Mouse (Mus musculus) hindbrain, embryonic 14.5 days (tissue): ENCODE data around the gene Pex7. TPM values are rescaled to one million over a fixed set of nuclear protein-coding genes. Genes with fewer than 3 reads are reported as not detected.

Source experiments
- ATAC-seq: fragments of 200-750 bp; cut with Nextera tagmentation; 2 replicates; pipeline ENCODE4 v1.8.0; 2017; ENCODE audit warnings: moderate number of reproducible peaks, mild to moderate bottlenecking, moderate TSS enrichment, moderate library complexity; ENCODE audit not compliant: low FRiP score
- DNase-seq: peaks from one replicate; pipeline ENCODE4 v3.0.0-alpha.2; 2015; ENCODE audit warnings: low spot score
- H3K27ac ChIP-seq: fragments of 300-500 bp; sonication (generic); 2 replicates; pipeline ENCODE4 v1.5.1; 2014; ENCODE audit warnings: mild to moderate bottlenecking, moderate library complexity
- H3K27me3 ChIP-seq: fragments of 300-500 bp; sonication (generic); 2 replicates; pipeline ENCODE4 v1.6.1; 2014; ENCODE audit warnings: mild to moderate bottlenecking, low read length, mixed read lengths; ENCODE audit not compliant: control insufficient read depth, insufficient read depth
- H3K36me3 ChIP-seq: fragments of 300-500 bp; sonication (generic); replicated peaks from 2 replicates; pipeline ENCODE4 v1.6.1; 2014; ENCODE audit not compliant: control insufficient read depth, insufficient read depth
- H3K4me1 ChIP-seq: fragments of 300-500 bp; sonication (generic); replicated peaks from 2 replicates; pipeline ENCODE4 v1.6.1; 2014; ENCODE audit warnings: antibody characterized with exemption, low read length, mixed read lengths; ENCODE audit not compliant: control insufficient read depth, insufficient read depth
- H3K4me2 ChIP-seq: fragments of 300-500 bp; sonication (generic); replicated peaks from 2 replicates; pipeline ENCODE4 v1.6.1; 2014; ENCODE audit warnings: mild to moderate bottlenecking, moderate library complexity
- H3K4me3 ChIP-seq: fragments of 300-500 bp; sonication (generic); replicated peaks from 2 replicates; pipeline ENCODE4 v1.5.1; 2014; ENCODE audit warnings: mild to moderate bottlenecking, low read length
- H3K9ac ChIP-seq: fragments of 300-500 bp; sonication (generic); 2 replicates; pipeline ENCODE4 v1.6.1; 2014
- H3K9me3 ChIP-seq: fragments of 300-500 bp; sonication (generic); 2 replicates; pipeline ENCODE4 v1.6.1; 2016; ENCODE audit warnings: low read length; ENCODE audit not compliant: control insufficient read depth
- WGBS: fragments of 180-500 bp; shearing (Covaris S2); extraction: QIAGEN DNeasy Blood & Tissue Kit; methylation state at CpG from one replicate; pipeline ENCODE4 v1.1.7; 2014; 5-methylcytosine and 5-hydroxymethylcytosine counted together
- polyA plus RNA-seq: library from polyadenylated mRNA; unstranded; fragments of >200 nt; fragmentation: Nextera tagmentation; extraction: Ambion mirVana; gene quantifications from 2 replicates; pipeline ENCODE4 v1.2.1, GENCODE M21; 2014

Gene Pex7
- 29.0 and 32.2 TPM in 2 replicates for polyA plus RNA-seq

GRCm38 (mm10) chr10:19907246-19907804 is at the start of gene Pex7:
Gene Pex7 (minus strand): TSS chr10:19907689.
- ATAC-seq = peak; percentile 99

GRCm38 (mm10) chr10:19956745-19957144 is 49.3 kb upstream of the Pex7 start:
- Histone ChIP-seq H3K27ac (no peak overlapping the region), H3K36me3 (no peaks in the 10 kb centered on the region), H3K4me3 (no peak overlapping the region), H3K4me2 (no peak overlapping the region), H3K27me3 (no peaks in the 10 kb centered on the region), H3K9me3 (no peaks in the 10 kb centered on the region), H3K9ac (no peak overlapping the region), H3K4me1 (no peaks in the 10 kb centered on the region)
- ATAC-seq (no peak), DNase-seq (no peak)
- 87% methylated on average over 6 of the region's 6 CpGs for WGBS

More at GRCm38 (mm10) chr10:19907246-19907804, at the start of gene Pex7:
- peak within 1 kb of the TSS; percentile 95 for H3K27ac ChIP-seq
- H3K9me3 ChIP-seq = no peaks in the 10 kb centered on the region
- H3K4me1 ChIP-seq = no peaks in the 10 kb centered on the region
- H3K36me3 ChIP-seq = no peaks in the 10 kb centered on the region
- WGBS = 0% methylated on average over 59 of the region's 60 CpGs
- H3K9ac ChIP-seq = peak within 1 kb of the TSS; percentile 72
- DNase-seq = peak; percentile 96
- peak within 1 kb of the TSS; percentile 33 for H3K4me2 ChIP-seq
- H3K4me3 ChIP-seq = peak within 1 kb of the TSS; percentile 61
- no peaks in the 10 kb centered on the region for H3K27me3 ChIP-seq

- no peaks in the 10 kb centered on the region for H3K27me3 ChIP-seq
- H3K4me2 ChIP-seq = no peak overlapping the region
- no peaks in the 10 kb centered on the region for H3K9me3 ChIP-seq
- no peaks in the 10 kb centered on the region for H3K4me1 ChIP-seq
- ATAC-seq = no peak
- no peaks in the 10 kb centered on the region for H3K36me3 ChIP-seq
- no peak for DNase-seq
- H3K27ac ChIP-seq = no peak overlapping the region
- WGBS = 92% methylated on average over 6 of the region's 6 CpGs
- no peak overlapping the region for H3K9ac ChIP-seq
- no peak overlapping the region for H3K4me3 ChIP-seq
Observed at GRCm38 (mm10) chr10:19955817-19956216, 48.3 kb upstream of the Pex7 start.

DNA sequence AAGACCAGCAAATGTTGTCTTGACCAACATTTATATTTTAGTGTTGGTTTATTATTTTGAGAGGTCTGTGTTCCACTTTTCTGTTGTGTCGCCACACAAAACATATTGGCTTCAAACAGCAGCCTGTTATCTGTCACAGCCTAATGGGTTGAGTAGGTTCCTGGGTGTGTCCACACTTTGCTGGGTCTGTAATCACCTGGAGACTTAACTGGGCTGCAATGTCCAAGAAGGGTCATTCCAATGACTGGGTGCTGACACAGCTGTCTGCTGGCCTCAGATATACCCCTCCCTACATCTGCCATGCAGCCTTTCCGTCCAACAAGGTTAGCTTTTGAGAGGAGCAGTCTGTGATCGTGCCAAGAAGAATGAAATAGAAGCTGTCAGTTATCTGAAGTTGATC is 47.1 kb upstream of the Pex7 start:
- Histone ChIP-seq H3K36me3 (no peaks in the 10 kb centered on the region), H3K27ac (no peak overlapping the region), H3K4me1 (no peaks in the 10 kb centered on the region), H3K27me3 (no peaks in the 10 kb centered on the region), H3K9ac (no peak overlapping the region), H3K4me3 (no peak overlapping the region), H3K4me2 (no peak overlapping the region), H3K9me3 (no peaks in the 10 kb centered on the region)
- 90% methylated on average over 3 of the region's 3 CpGs for WGBS
- DNase-seq (no peak), ATAC-seq (no peak)

DNA sequence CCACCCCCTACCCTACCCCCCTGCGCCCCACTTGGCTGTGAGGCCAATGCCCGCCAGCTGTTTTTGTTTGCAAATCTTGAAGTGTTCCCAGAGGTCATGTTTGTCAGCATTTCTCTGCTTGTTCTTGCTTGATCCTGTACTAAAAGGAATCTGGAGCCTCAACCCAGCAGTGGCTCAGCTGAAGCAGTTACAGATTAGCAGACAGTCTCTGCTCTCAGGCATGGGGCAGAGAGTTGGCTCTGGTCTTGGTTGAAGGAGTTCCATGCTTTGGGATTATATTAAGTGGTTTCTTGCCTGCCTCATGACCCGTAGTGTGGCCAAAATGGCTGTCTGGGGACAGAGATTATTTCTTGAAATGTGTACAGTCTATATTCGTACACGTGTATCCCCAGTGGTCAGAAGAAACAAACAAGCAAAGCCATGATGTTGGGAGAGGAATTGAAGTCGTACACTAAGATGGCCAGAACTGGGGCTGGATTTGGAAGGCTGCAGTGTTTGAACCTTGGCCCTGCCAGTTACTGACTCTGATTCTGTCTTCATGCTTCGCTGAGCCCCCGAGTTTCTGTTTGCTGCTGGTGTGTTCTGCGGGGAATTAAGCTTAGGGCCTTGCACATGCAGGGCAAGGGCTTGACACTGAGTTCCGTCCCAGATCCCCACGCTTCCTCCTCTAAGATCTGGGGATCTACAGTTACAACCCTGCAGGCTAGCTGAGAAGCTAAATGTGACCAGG is 45.7 kb upstream of the Pex7 start:
- Histone ChIP-seq H3K27ac (no peak overlapping the region), H3K4me2 (no peak overlapping the region), H3K9ac (no peak overlapping the region), H3K4me1 (no peaks in the 10 kb centered on the region), H3K9me3 (no peaks in the 10 kb centered on the region), H3K36me3 (no peaks in the 10 kb centered on the region), H3K4me3 (no peak overlapping the region), H3K27me3 (no peaks in the 10 kb centered on the region)
- no peak for ATAC-seq
- DNase-seq = no peak
- 87% methylated on average over 11 of the region's 11 CpGs for WGBS

GRCm38 (mm10) chr10:19949106-19949505 is 41.6 kb upstream of the Pex7 start:
- H3K4me2 ChIP-seq = no peak overlapping the region
- no peaks in the 10 kb centered on the region for H3K36me3 ChIP-seq
- H3K4me3 ChIP-seq = no peak overlapping the region
- no peak overlapping the region for H3K9ac ChIP-seq
- ATAC-seq (no peak), DNase-seq (no peak)
- no peak overlapping the region for H3K27ac ChIP-seq
- no peaks in the 10 kb centered on the region for H3K27me3 ChIP-seq
- no peaks in the 10 kb centered on the region for H3K9me3 ChIP-seq
- WGBS = 91% methylated on average over 4 of the region's 4 CpGs
- no peaks in the 10 kb centered on the region for H3K4me1 ChIP-seq

DNA sequence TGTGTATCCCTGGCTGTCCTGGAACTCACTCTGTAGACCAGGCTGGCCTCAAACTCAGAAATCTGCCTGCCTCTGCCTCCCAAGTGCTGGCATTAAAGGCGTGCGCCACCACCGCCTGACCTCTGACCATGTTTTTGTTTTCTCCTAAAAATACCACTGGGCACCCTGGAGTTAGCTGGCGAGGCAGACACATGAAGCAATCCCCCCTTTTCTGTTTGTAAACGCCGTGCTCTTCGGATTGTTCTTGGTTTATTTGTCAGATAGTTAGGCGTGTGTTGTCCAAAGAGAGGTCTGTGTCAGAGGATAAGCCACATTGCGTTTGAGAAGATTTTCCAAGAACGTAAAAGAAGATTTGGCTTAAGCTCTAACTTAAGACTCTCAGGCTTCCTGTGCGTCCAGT is 40.9 kb upstream of the Pex7 start:
- no peaks in the 10 kb centered on the region for H3K27me3 ChIP-seq
- no peak overlapping the region for H3K27ac ChIP-seq
- H3K36me3 ChIP-seq = no peaks in the 10 kb centered on the region
- no peaks in the 10 kb centered on the region for H3K4me1 ChIP-seq
- ATAC-seq = no peak
- H3K9ac ChIP-seq = no peak overlapping the region
- H3K4me2 ChIP-seq = no peak overlapping the region
- no peak overlapping the region for H3K4me3 ChIP-seq
- WGBS = 92% methylated on average over 11 of the region's 11 CpGs
- H3K9me3 ChIP-seq = no peaks in the 10 kb centered on the region
- DNase-seq = no peak

DNA sequence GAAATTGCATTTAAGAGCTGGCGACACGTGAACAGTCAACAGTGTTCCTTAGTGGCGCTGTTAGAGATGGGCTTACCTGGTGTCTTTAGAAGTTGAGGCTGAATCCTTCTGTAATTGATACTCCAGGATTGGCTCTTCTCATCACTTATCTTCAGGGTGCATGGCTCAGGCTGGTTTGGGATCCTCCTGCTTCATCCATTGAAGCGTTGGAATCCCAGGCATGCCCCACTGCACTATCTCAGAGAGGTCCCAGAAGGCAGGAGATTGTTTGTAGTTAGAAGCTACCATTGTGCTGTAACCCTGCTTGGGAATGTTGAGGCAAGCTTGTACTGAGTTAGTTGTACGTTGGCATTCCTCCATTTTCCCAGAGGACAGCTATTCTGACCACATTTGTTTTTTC is 40.4 kb upstream of the Pex7 start:
- no peaks in the 10 kb centered on the region for H3K4me1 ChIP-seq
- 93% methylated on average over 5 of the region's 5 CpGs for WGBS
- no peak for ATAC-seq
- DNase-seq = no peak
- H3K27me3 ChIP-seq = no peaks in the 10 kb centered on the region
- no peak overlapping the region for H3K4me2 ChIP-seq
- no peak overlapping the region for H3K27ac ChIP-seq
- no peak overlapping the region for H3K4me3 ChIP-seq
- H3K36me3 ChIP-seq = no peaks in the 10 kb centered on the region
- H3K9ac ChIP-seq = no peak overlapping the region
- H3K9me3 ChIP-seq = no peaks in the 10 kb centered on the region

DNA sequence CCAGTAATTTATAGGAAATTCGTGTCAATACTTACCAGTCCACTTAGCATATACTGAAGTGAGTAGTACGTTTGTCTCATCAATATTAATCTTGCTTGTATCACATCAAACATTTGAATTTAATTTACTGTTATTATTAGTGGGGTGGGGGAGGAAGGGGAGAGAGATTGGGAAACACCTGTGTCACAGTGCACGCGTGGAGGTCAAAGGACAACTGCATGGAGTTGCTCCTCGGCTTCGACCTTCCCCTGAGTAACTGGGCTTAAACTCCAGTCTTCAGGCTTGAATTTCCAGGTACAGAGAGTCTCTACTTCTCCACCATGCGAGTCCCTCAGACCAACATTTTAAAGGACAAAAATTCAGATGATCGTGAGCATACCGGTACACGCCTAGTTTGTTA is 40.0 kb upstream of the Pex7 start:
- no peak overlapping the region for H3K9ac ChIP-seq
- DNase-seq (no peak), ATAC-seq (no peak)
- 93% methylated on average over 10 of the region's 10 CpGs for WGBS
- no peaks in the 10 kb centered on the region for H3K4me1 ChIP-seq
- no peak overlapping the region for H3K4me3 ChIP-seq
- no peak overlapping the region for H3K4me2 ChIP-seq
- no peaks in the 10 kb centered on the region for H3K36me3 ChIP-seq
- H3K27ac ChIP-seq = no peak overlapping the region
- H3K27me3 ChIP-seq = no peaks in the 10 kb centered on the region
- H3K9me3 ChIP-seq = no peaks in the 10 kb centered on the region
